Comparison of ENCODE assay signal across 9 mouse cellular contexts in genomic region chr17:14202291-14203030, GRCm38 (mm10). TPM values are rescaled to one million over a fixed set of nuclear protein-coding genes. Genes with fewer than 3 reads are reported as not detected.
A peak's percentile ranks its signal among the peaks of the same experiment; 100 is the strongest.
DNase-seq lines count a peak whose midpoint lies in the region; ATAC-seq and TF ChIP-seq lines count a peak whose summit lies in the region.
"Had no signal": no experiment of that assay in that cellular context is flagged by ENCODE, and none has a peak within 500 bp of the region (broad histone marks: within the 10 kb centered on the region; RNA-seq: fewer than 3 reads in every experiment).

No protein-coding gene starts in this region.

- peaks cover 66% of the 10 kb centered on the region for H3K27me3 ChIP-seq in embryonic facial prominence, embryonic 13.5 days
- H3K27me3 ChIP-seq in kidney, adult 2 months (replicated peaks; ENCODE audit: control insufficient read depth, insufficient read depth, low read length) = no peaks in the 10 kb centered on the region

- ATAC-seq in embryonic facial prominence, embryonic 13.5 days (ENCODE audit: insufficient number of reproducible peaks, insufficient read depth, low FRiP score, low TSS enrichment, low read depth) = no peak

- DNase-seq in lung, adult 2 months = peak; percentile 18
- DNase-seq in lung, postnatal 14 days = no peak
- DNase-seq in kidney, adult 2 months = peak; percentile 93
- DNase-seq in lung, postnatal 36 days = peak; percentile 26
- no peak for DNase-seq in adrenal gland, adult 18-20 months (ENCODE audit: low spot score in 2 of 2)
- no peak for DNase-seq in urinary bladder, postnatal 36 days (ENCODE audit: low spot score in 2 of 2)
- no peak for DNase-seq in spleen, adult 18-20 months

- H3K4me2 ChIP-seq in embryonic facial prominence, embryonic 13.5 days = peak overlapping the region; percentile 97

- H3K9me3 ChIP-seq in embryonic facial prominence, embryonic 13.5 days = no peaks in the 10 kb centered on the region
- H3K9me3 ChIP-seq: megakaryocyte, embryonic 14.5 days had no signal

- H3K9ac ChIP-seq in embryonic facial prominence, embryonic 13.5 days = peak overlapping the region; percentile 79

- WGBS in lung, adult 2 months = 3% methylated on average over 18 of the region's 18 CpGs
- WGBS in embryonic facial prominence, embryonic 13.5 days = 2% methylated on average over 18 of the region's 18 CpGs
- 6% methylated on average over 18 of the region's 18 CpGs for WGBS in kidney, adult 2 months

- TF ChIP-seq CTCF in lung, adult 2 months (IDR thresholded peaks at IDR 0.05; ENCODE audit: insufficient read depth, low read length) = no peak
- TF ChIP-seq CTCF in kidney, adult 2 months (conservative IDR thresholded peaks at IDR 0.05; ENCODE audit: insufficient read depth, insufficient read length, low read depth, low read length) = no peak

- H3K4me3 ChIP-seq in lung, adult 2 months (replicated peaks; ENCODE audit: extremely low read depth, low read depth, low read length) = no peak overlapping the region
- H3K4me3 ChIP-seq in embryonic facial prominence, embryonic 13.5 days = peak overlapping the region; percentile 74
- H3K4me3 ChIP-seq in kidney, adult 2 months (ENCODE audit: insufficient read depth, low read depth, low read length) = peak overlapping the region; percentile 80

- H3K27ac ChIP-seq in embryonic facial prominence, embryonic 13.5 days = no peak overlapping the region
- peak overlapping the region; percentile 49 for H3K27ac ChIP-seq in kidney, adult 2 months (ENCODE audit: insufficient read depth, low read depth, low read length)

- H3K36me3 ChIP-seq in embryonic facial prominence, embryonic 13.5 days = no peaks in the 10 kb centered on the region
- H3K36me3 ChIP-seq in kidney, adult 2 months (ENCODE audit: control insufficient read depth, insufficient read depth, low read length) = no peaks in the 10 kb centered on the region

- H3K4me1 ChIP-seq in lung, adult 2 months (ENCODE audit: control insufficient read depth, insufficient read depth, low read length) = no peaks in the 10 kb centered on the region
- H3K4me1 ChIP-seq in embryonic facial prominence, embryonic 13.5 days = peaks cover 50% of the 10 kb centered on the region
- peaks cover 9% of the 10 kb centered on the region for H3K4me1 ChIP-seq in kidney, adult 2 months (ENCODE audit: control insufficient read depth, insufficient read depth, low read length)

- TF ChIP-seq POLR2A in lung, adult 2 months (IDR thresholded peaks at IDR 0.05; ENCODE audit: borderline replicate concordance, extremely low read depth, low read depth, low read length) = no peak
- TF ChIP-seq POLR2A in kidney, adult 2 months (IDR thresholded peaks at IDR 0.05; ENCODE audit: low read depth, low read length) = peak; percentile 84

RNA-seq across cellular contexts. Expression of gene Dact2, which starts 1.6 kb away (rescaled TPM):
- polyA plus RNA-seq in lung, adult 2 months (2012; rRNA removed) = 3.0 and 3.3 TPM in 2 replicates
- 2.5 and 3.1 TPM in 2 replicates for polyA plus RNA-seq in embryonic facial prominence, embryonic 13.5 days (2015; fragmentation: Nextera tagmentation; extraction: Ambion mirVana)
- polyA plus RNA-seq in kidney, adult 2 months (2012; rRNA removed) = 23.3 and 24.2 TPM in 2 replicates
- 1 to 10 TPM in 1 of 2 experiments, under 1 TPM in 1; 0.46 to 2.1 TPM for total RNA-seq in adrenal gland, adult 18-20 months (2021)

Comparison
In these comparisons a context has a peak if more than half of its experiments do, and no peak if none do; other contexts are left out.
1. DNase-seq: peak in lung, adult 2 months (single experiment), kidney, adult 2 months (single experiment) and lung, postnatal 36 days (single experiment); none in lung, postnatal 14 days (single experiment), adrenal gland, adult 18-20 months (0 of 2), urinary bladder, postnatal 36 days (0 of 2) and spleen, adult 18-20 months (0 of 2).